8 mouse cellular contexts compared by ENCODE assay signal in the genomic region with DNA sequence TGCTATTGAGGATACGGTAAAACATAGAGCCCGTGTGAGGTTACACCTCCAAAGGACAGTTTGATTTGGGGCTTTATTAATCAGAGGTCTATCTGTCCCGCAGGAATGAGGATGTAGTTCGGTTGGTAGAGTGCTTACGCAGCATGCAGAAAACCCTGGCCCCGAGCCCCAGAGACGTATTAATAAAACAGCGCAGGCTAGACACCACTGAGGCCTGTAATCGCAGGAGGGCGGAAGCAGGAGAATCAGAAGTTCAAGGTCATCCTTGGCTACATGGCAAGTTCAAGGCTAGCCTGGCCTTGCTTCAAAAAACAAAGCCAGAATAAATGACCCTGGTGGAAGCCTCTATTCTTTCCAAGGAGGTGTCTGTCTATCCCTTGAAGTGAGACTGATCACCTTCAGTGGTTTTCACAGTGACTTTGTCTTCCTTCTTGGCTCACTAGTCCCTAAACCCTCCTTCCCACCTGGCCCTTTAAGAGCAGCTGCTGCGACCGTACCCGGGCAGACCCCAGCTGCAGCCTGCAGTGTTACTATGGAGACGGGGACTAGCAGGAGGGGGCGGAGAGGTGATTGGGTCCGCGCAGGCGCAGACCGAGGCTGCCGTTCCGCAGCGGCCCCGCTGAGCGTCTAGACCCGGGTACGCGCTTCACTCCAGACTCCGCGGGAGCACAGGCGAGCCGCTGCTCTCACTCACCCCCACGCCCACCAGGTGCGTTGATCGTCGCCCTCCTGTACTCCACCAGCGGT. TPM values are rescaled to one million over a fixed set of nuclear protein-coding genes. Genes with fewer than 3 reads are reported as not detected.
DNase-seq lines count a peak whose midpoint lies in the region; ATAC-seq and TF ChIP-seq lines count a peak whose summit lies in the region.

A gene (plus strand): TSS at position 622 of the 747 bp plus-strand sequence.

- peak; percentile 90 for ATAC-seq in hindbrain, embryonic 12.5 days (ENCODE audit: low FRiP score)
- ATAC-seq in lung, postnatal 0 days: peak; percentile 83

- peak within 1 kb of the TSS; percentile 85 for H3K4me2 ChIP-seq in hindbrain, embryonic 12.5 days (replicated peaks)
- H3K4me2 ChIP-seq in lung, postnatal 0 days (replicated peaks; ENCODE audit: low read depth, low read length): peak within 1 kb of the TSS; percentile 84

- H3K9ac ChIP-seq in ES-E14 (ENCODE audit: insufficient read depth, low read depth, low read length, poor library complexity, severe bottlenecking): peak within 1 kb of the TSS; percentile 52
- peak within 1 kb of the TSS; percentile 79 for H3K9ac ChIP-seq in hindbrain, embryonic 12.5 days
- H3K9ac ChIP-seq in lung, postnatal 0 days (replicated peaks; ENCODE audit: low read depth): peak within 1 kb of the TSS; percentile 36; the same call in 1 of the 2 replicates

- peaks cover 43% of the 10 kb centered on the region for H3K27me3 ChIP-seq in hindbrain, embryonic 12.5 days
- peaks cover 27% of the 10 kb centered on the region for H3K27me3 ChIP-seq in lung, postnatal 0 days (replicated peaks; ENCODE audit: insufficient read depth, low read length)

- H3K4me3 ChIP-seq in ES-E14 (ENCODE audit: insufficient read depth in 1 of 2, low read depth in 1 of 2, low read length in 2 of 2, poor library complexity in 1 of 2, severe bottlenecking in 1 of 2): peak within 1 kb of the TSS; percentile 70 to 76
- H3K4me3 ChIP-seq in hindbrain, embryonic 12.5 days: peak within 1 kb of the TSS; percentile 70
- peak within 1 kb of the TSS; percentile 42 for H3K4me3 ChIP-seq in lung, postnatal 0 days (ENCODE audit: low read depth, low read length)

- H3K4me1 ChIP-seq in ES-E14 (ENCODE audit: control insufficient read depth in 2 of 2, insufficient read depth in 2 of 2, low read length in 2 of 2, poor library complexity in 1 of 2): peaks cover 0 to 4% of the 10 kb centered on the region in 2 experiments; a peak in 3 of 4 replicates
- H3K4me1 ChIP-seq in hindbrain, embryonic 12.5 days: peaks cover 62% of the 10 kb centered on the region
- peaks cover 19% of the 10 kb centered on the region; the same call in 1 of the 2 replicates for H3K4me1 ChIP-seq in lung, postnatal 0 days (ENCODE audit: insufficient read depth, low read depth, low read length)

- no peak for TF ChIP-seq CTCF in lung, postnatal 0 days (IDR thresholded peaks at IDR 0.05)

- DNase-seq in ES-E14 (ENCODE audit: low read depth, low spot score): peak; percentile 78
- DNase-seq in cerebellum, adult 18-20 months: peak; percentile 92 to 94
- peak; percentile 94 for DNase-seq in forelimb bud, embryonic 11.5 days (ENCODE audit: low read depth, low spot score)
- DNase-seq in layer of hippocampus, postnatal 25 days (ENCODE audit: extremely low spot score in 1 of 2, low spot score in 1 of 2): peak; percentile 82 to 85
- DNase-seq in lung, postnatal 0 days (ENCODE audit: low spot score): peak; percentile 82
- DNase-seq in ovary, postnatal 36 days (ENCODE audit: low spot score): peak; percentile 87
- DNase-seq in thymus, postnatal 4 days: peak; percentile 95

- in situ Hi-C loops in ES-E14 (cut with MboI; ENCODE audit: low sequenced_read_pairs in 2 of 2, unreplicated experiment in 2 of 2): no loop called here

- H3K36me3 ChIP-seq in ES-E14 (ENCODE audit: control insufficient read depth, insufficient read depth, low read length, poor library complexity, severe bottlenecking): no peaks in the 10 kb centered on the region
- no peaks in the 10 kb centered on the region for H3K36me3 ChIP-seq in hindbrain, embryonic 12.5 days
- no peaks in the 10 kb centered on the region for H3K36me3 ChIP-seq in lung, postnatal 0 days (ENCODE audit: insufficient read depth, low read length)

- H3K9me3 ChIP-seq in ES-E14 (ENCODE audit: control insufficient read depth, insufficient read depth, low read depth, low read length): no peaks in the 10 kb centered on the region
- no peaks in the 10 kb centered on the region for H3K9me3 ChIP-seq in hindbrain, embryonic 12.5 days (replicated peaks)
- no peaks in the 10 kb centered on the region for H3K9me3 ChIP-seq in lung, postnatal 0 days (ENCODE audit: low read length)

- no peak for TF ChIP-seq EP300 in lung, postnatal 0 days (IDR thresholded peaks at IDR 0.05)

- 14% methylated on average over 36 of the region's 36 CpGs for WGBS in hindbrain, embryonic 12.5 days
- WGBS in lung, postnatal 0 days: 16% methylated on average over 36 of the region's 36 CpGs

- H3K27ac ChIP-seq in ES-E14 (ENCODE audit: insufficient read depth, low read depth, low read length, poor library complexity, severe bottlenecking): no peak within 1 kb of the TSS
- peak within 1 kb of the TSS; percentile 89 for H3K27ac ChIP-seq in hindbrain, embryonic 12.5 days
- H3K27ac ChIP-seq in lung, postnatal 0 days (ENCODE audit: low read length): no peak within 1 kb of the TSS

TF ChIP-seq in ES-E14, 5 proteins besides CTCF, POLR2A, EP300 and RAD21:
- TF ChIP-seq ZC3H11A (IDR thresholded peaks at IDR 0.05; ENCODE audit: borderline replicate concordance, low read depth, low read length) (no peak), CHD2 (IDR thresholded peaks at IDR 0.05; ENCODE audit: low read depth, low read length) (no peak), ZNF384 (IDR thresholded peaks at IDR 0.05; ENCODE audit: low read depth, low read length) (no peak), MAFK (IDR thresholded peaks at IDR 0.05; ENCODE audit: insufficient read depth, low read depth, low read length) (no peak), HCFC1 (IDR thresholded peaks at IDR 0.05; ENCODE audit: borderline replicate concordance, insufficient read depth, low read length) (no peak; the same call in 1 of the 2 replicates)

RNA-seq across cellular contexts. Expression of the gene that starts here (rescaled TPM):
- total RNA-seq in ES-E14 (2012; rRNA removed): 0.71 and 0.85 TPM in 2 replicates
- polyA plus RNA-seq in hindbrain, embryonic 12.5 days (2016; fragmentation: Nextera tagmentation; extraction: Ambion mirVana): 55.6 and 60.3 TPM in 2 replicates
- 100 to 1,000 TPM; 320 to 337 TPM for total RNA-seq in layer of hippocampus, postnatal 25 days (2021)
- 1.9 and 2.0 TPM in 2 replicates for polyA plus RNA-seq in lung, postnatal 0 days (2015; fragmentation: Nextera tagmentation; extraction: Ambion mirVana)

Comparison
In these comparisons a context has a peak if more than half of its experiments do, and no peak if none do; other contexts are left out.
1. RNA of the gene that starts here (total RNA-seq): 320 to 337 TPM in layer of hippocampus, postnatal 25 days; 0.71 to 0.85 TPM in ES-E14; every median in the first group is over 100 times any median in the second.
2. RNA of the gene that starts here (polyA plus RNA-seq): 55.6 to 60.3 TPM in hindbrain, embryonic 12.5 days; 1.9 to 2.0 TPM in lung, postnatal 0 days; every median in the first group is over 10 times any median in the second.
3. Peak in DNase-seq, H3K4me3 ChIP-seq and H3K9ac ChIP-seq in ES-E14; RNA of the gene not detected or under 1 TPM.
4. Peak in every context shown above with its lines, with median percentiles within 50 percentile points of each other: DNase-seq, H3K4me3 ChIP-seq and H3K9ac ChIP-seq.